Mouse (Mus musculus): Measurements from ENCODE around the gene Dclk1. TPM values are rescaled to one million over a fixed set of nuclear protein-coding genes. Genes with fewer than 3 reads are reported as not detected.

Gene Dclk1
- polyA plus RNA-seq, 1 experiment from 2014 or later, result 99.0 TPM

- DNase-seq (ENCODE audit: low spot score), result no peak
- Histone ChIP-seq H3K4me2 (ENCODE audit: low read depth) (no peak overlapping the region), H3K27me3 (ENCODE audit: control insufficient read depth, insufficient read depth, low read length) (no peaks in the 10 kb centered on the region), H3K4me3 (ENCODE audit: low read depth, low read length) (no peak overlapping the region), H3K9me3 (ENCODE audit: control insufficient read depth, low read length) (no peaks in the 10 kb centered on the region), H3K27ac (ENCODE audit: low read depth, low read length) (no peak overlapping the region), H3K9ac (ENCODE audit: low read length) (no peak overlapping the region), H3K36me3 (ENCODE audit: control insufficient read depth, insufficient read depth, low read length) (no peaks in the 10 kb centered on the region), H3K4me1 (ENCODE audit: control insufficient read depth, insufficient read depth, low read length) (no peaks in the 10 kb centered on the region)
- WGBS, result 47% methylated on average over 1 of the region's 1 CpGs
- no peak for ATAC-seq (ENCODE audit: insufficient read depth, low FRiP score, low TSS enrichment)
Observed at GRCm38 (mm10) chr3:55434276-55434675, 192.1 kb downstream of the Dclk1 start.

DNA sequence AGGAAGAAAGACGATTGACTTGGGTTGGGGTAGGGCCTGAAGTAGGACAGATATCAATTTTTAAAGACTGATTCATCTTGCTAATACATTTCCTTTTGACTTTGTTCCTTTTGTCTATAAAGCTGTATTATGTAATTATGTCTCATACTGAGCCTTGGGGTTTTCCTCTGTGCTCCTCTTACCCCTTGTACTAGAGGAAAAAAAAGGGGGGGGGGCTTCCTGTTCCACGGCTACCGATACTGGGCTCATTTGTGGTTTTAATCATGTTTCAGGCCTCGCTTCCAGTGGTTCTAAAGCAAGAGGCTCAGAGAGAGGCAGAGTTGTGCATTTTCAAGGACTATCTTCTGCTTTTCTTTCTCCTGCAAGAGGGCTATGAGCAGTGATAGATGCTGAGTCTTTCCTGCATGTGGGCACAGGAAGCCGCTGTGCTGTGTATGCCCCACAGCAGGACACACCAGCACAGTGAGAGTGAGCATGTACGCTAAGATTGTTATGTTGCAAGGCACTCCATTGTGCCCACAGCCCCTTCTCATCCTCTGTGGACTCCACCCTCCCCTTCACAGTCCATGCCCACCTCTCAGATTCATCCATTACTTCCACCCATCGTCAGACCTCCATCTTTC, 196.8 kb downstream of the Dclk1 start:
- H3K9me3 ChIP-seq (ENCODE audit: control insufficient read depth, low read length), result no peaks in the 10 kb centered on the region
- WGBS, result 87% methylated on average over 7 of the region's 7 CpGs
- H3K4me3 ChIP-seq (ENCODE audit: low read depth, low read length), result no peak overlapping the region
- DNase-seq (ENCODE audit: low spot score) (no peak), ATAC-seq (ENCODE audit: insufficient read depth, low FRiP score, low TSS enrichment) (no peak)
- no peaks in the 10 kb centered on the region for H3K27me3 ChIP-seq (ENCODE audit: control insufficient read depth, insufficient read depth, low read length)
- no peak overlapping the region for H3K9ac ChIP-seq (ENCODE audit: low read length)
- H3K4me1 ChIP-seq (ENCODE audit: control insufficient read depth, insufficient read depth, low read length), result no peaks in the 10 kb centered on the region
- no peaks in the 10 kb centered on the region for H3K36me3 ChIP-seq (ENCODE audit: control insufficient read depth, insufficient read depth, low read length)
- H3K27ac ChIP-seq (ENCODE audit: low read depth, low read length), result no peak overlapping the region
- H3K4me2 ChIP-seq (ENCODE audit: low read depth), result no peak overlapping the region

- Histone ChIP-seq H3K4me1 (ENCODE audit: control insufficient read depth, insufficient read depth, low read length) (no peaks in the 10 kb centered on the region), H3K4me2 (ENCODE audit: low read depth) (no peak overlapping the region), H3K36me3 (ENCODE audit: control insufficient read depth, insufficient read depth, low read length) (no peaks in the 10 kb centered on the region), H3K9ac (ENCODE audit: low read length) (no peak overlapping the region), H3K9me3 (ENCODE audit: control insufficient read depth, low read length) (no peaks in the 10 kb centered on the region), H3K4me3 (ENCODE audit: low read depth, low read length) (no peak overlapping the region), H3K27me3 (ENCODE audit: control insufficient read depth, insufficient read depth, low read length) (no peaks in the 10 kb centered on the region), H3K27ac (ENCODE audit: low read depth, low read length) (no peak overlapping the region)
- DNase-seq (ENCODE audit: low spot score) (no peak), ATAC-seq (ENCODE audit: insufficient read depth, low FRiP score, low TSS enrichment) (no peak)
- 65% methylated on average over 8 of the region's 8 CpGs for WGBS
Observed at GRCm38 (mm10) chr3:55440342-55440741, 198.2 kb downstream of the Dclk1 start.

- DNase-seq (ENCODE audit: low spot score), result no peak
- no peaks in the 10 kb centered on the region for H3K36me3 ChIP-seq (ENCODE audit: control insufficient read depth, insufficient read depth, low read length)
- WGBS, result 86% methylated on average over 11 of the region's 11 CpGs
Observed at GRCm38 (mm10) chr3:55442012-55442645, 200.0 kb downstream of the Dclk1 start.

DNA sequence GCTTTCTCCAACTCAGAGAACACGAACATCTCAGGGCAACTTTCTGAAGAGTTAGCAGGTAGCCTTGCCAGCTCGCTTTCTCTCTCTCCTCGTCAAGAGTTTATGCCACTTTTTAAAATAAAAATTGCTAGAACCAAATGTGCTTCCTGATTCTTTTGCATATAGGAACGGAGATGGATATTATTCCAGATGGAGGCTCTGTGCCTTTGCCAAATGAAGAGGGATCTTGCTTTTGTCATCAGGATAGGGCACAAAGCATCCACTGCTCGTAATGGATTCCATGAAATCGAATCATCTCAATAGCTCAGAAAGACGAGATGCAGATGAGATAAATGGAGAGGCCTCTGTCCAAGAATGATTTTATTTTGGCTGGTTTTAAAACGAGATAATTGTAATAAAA, 201.1 kb downstream of the Dclk1 start:
- 89% methylated on average over 8 of the region's 8 CpGs for WGBS
- Histone ChIP-seq H3K27ac (ENCODE audit: low read depth, low read length) (no peak overlapping the region), H3K4me1 (ENCODE audit: control insufficient read depth, insufficient read depth, low read length) (no peaks in the 10 kb centered on the region), H3K4me2 (ENCODE audit: low read depth) (no peak overlapping the region), H3K27me3 (ENCODE audit: control insufficient read depth, insufficient read depth, low read length) (no peaks in the 10 kb centered on the region), H3K4me3 (ENCODE audit: low read depth, low read length) (no peak overlapping the region), H3K36me3 (ENCODE audit: control insufficient read depth, insufficient read depth, low read length) (no peaks in the 10 kb centered on the region), H3K9me3 (ENCODE audit: control insufficient read depth, low read length) (no peaks in the 10 kb centered on the region), H3K9ac (ENCODE audit: low read length) (no peak overlapping the region)
- DNase-seq (ENCODE audit: low spot score), result no peak
- ATAC-seq (ENCODE audit: insufficient read depth, low FRiP score, low TSS enrichment), result no peak

More at GRCm38 (mm10) chr3:55442012-55442645, 200.0 kb downstream of the Dclk1 start:
- Histone ChIP-seq H3K4me2 (ENCODE audit: low read depth) (no peak overlapping the region), H3K27ac (ENCODE audit: low read depth, low read length) (no peak overlapping the region), H3K9ac (ENCODE audit: low read length) (no peak overlapping the region), H3K4me1 (ENCODE audit: control insufficient read depth, insufficient read depth, low read length) (no peaks in the 10 kb centered on the region), H3K9me3 (ENCODE audit: control insufficient read depth, low read length) (no peaks in the 10 kb centered on the region), H3K4me3 (ENCODE audit: low read depth, low read length) (no peak overlapping the region), H3K27me3 (ENCODE audit: control insufficient read depth, insufficient read depth, low read length) (no peaks in the 10 kb centered on the region)
- ATAC-seq (ENCODE audit: insufficient read depth, low FRiP score, low TSS enrichment), result no peak

DNA sequence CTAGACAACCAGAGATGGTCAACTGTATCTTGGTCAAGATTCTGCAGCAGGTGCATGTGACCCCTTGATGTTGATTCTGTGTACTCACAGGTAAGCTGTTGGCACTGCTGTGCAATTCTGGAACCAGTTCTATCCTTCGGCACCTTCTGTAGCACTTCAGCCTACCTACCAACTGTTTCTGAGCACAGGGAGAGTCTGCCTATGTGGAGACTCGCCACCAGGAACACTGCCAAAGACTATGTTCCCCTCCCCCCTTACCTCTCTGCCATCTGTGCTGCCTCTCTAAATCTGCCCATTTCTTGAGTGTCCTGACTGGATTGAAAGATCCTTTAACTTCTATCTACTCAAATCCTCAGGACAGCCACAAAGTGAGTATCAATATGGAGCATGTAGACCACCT, 201.6 kb downstream of the Dclk1 start:
- H3K4me1 ChIP-seq (ENCODE audit: control insufficient read depth, insufficient read depth, low read length), result no peaks in the 10 kb centered on the region
- no peak overlapping the region for H3K4me2 ChIP-seq (ENCODE audit: low read depth)
- no peaks in the 10 kb centered on the region for H3K9me3 ChIP-seq (ENCODE audit: control insufficient read depth, low read length)
- no peaks in the 10 kb centered on the region for H3K36me3 ChIP-seq (ENCODE audit: control insufficient read depth, insufficient read depth, low read length)
- H3K27me3 ChIP-seq (ENCODE audit: control insufficient read depth, insufficient read depth, low read length), result no peaks in the 10 kb centered on the region
- 94% methylated on average over 2 of the region's 2 CpGs for WGBS
- H3K9ac ChIP-seq (ENCODE audit: low read length), result no peak overlapping the region
- H3K27ac ChIP-seq (ENCODE audit: low read depth, low read length), result no peak overlapping the region
- no peak for ATAC-seq (ENCODE audit: insufficient read depth, low FRiP score, low TSS enrichment)
- H3K4me3 ChIP-seq (ENCODE audit: low read depth, low read length), result no peak overlapping the region
- no peak for DNase-seq (ENCODE audit: low spot score)

DNA sequence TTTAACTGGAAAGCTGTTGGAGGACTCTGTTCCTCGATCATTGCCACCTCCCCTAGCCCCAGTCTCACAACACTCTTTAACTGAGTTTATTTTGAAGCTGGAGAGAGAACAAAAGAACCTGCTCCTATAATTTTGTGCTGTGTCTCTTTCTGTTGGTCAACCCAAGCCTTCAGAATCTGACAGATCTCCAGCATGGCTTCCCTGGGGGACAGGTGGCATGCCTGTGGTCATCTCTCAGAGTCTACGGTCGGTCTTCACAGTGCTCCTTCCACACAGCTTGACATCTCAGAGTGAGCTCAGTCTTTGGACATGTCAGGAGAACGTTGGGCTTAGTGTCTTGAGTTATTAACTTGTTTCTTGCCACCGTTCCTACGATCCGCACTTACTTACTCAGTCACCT, 204.5 kb downstream of the Dclk1 start:
- no peaks in the 10 kb centered on the region for H3K27me3 ChIP-seq (ENCODE audit: control insufficient read depth, insufficient read depth, low read length)
- H3K4me3 ChIP-seq (ENCODE audit: low read depth, low read length), result no peak overlapping the region
- WGBS, result 92% methylated on average over 7 of the region's 7 CpGs
- no peaks in the 10 kb centered on the region for H3K4me1 ChIP-seq (ENCODE audit: control insufficient read depth, insufficient read depth, low read length)
- no peaks in the 10 kb centered on the region for H3K36me3 ChIP-seq (ENCODE audit: control insufficient read depth, insufficient read depth, low read length)
- H3K27ac ChIP-seq (ENCODE audit: low read depth, low read length), result no peak overlapping the region
- no peak overlapping the region for H3K4me2 ChIP-seq (ENCODE audit: low read depth)
- ATAC-seq (ENCODE audit: insufficient read depth, low FRiP score, low TSS enrichment) (no peak), DNase-seq (ENCODE audit: low spot score) (no peak)
- H3K9ac ChIP-seq (ENCODE audit: low read length), result no peak overlapping the region
- no peaks in the 10 kb centered on the region for H3K9me3 ChIP-seq (ENCODE audit: control insufficient read depth, low read length)

- no peak overlapping the region for H3K4me3 ChIP-seq (ENCODE audit: low read depth, low read length)
- no peaks in the 10 kb centered on the region for H3K4me1 ChIP-seq (ENCODE audit: control insufficient read depth, insufficient read depth, low read length)
- no peaks in the 10 kb centered on the region for H3K27me3 ChIP-seq (ENCODE audit: control insufficient read depth, insufficient read depth, low read length)
- H3K4me2 ChIP-seq (ENCODE audit: low read depth), result no peak overlapping the region
- no peaks in the 10 kb centered on the region for H3K9me3 ChIP-seq (ENCODE audit: control insufficient read depth, low read length)
- ATAC-seq (ENCODE audit: insufficient read depth, low FRiP score, low TSS enrichment), result no peak
- H3K27ac ChIP-seq (ENCODE audit: low read depth, low read length), result no peak overlapping the region
- no peak for DNase-seq (ENCODE audit: low spot score)
- no peak overlapping the region for H3K9ac ChIP-seq (ENCODE audit: low read length)
- no peaks in the 10 kb centered on the region for H3K36me3 ChIP-seq (ENCODE audit: control insufficient read depth, insufficient read depth, low read length)
- 86% methylated on average over 5 of the region's 5 CpGs for WGBS
Observed at GRCm38 (mm10) chr3:55447486-55448460, 205.6 kb downstream of the Dclk1 start.

Measured in neural tube, embryonic 11.5 days (tissue).